Comparison of ENCODE assay signal across 27 mouse cellular contexts in genomic region chr5:14138725-14139124, GRCm38 (mm10).
"Had no signal": no experiment of that assay in that cellular context is flagged by ENCODE, and none has a peak within 500 bp of the region (broad histone marks: within the 10 kb centered on the region; RNA-seq: fewer than 3 reads in every experiment).

No protein-coding gene starts in this region.

- ATAC-seq: forebrain, embryonic 13.5 days; forebrain, embryonic 15.5 days; forebrain, embryonic 16.5 days; forebrain, postnatal 0 days had no signal

- H3K36me3 ChIP-seq: embryonic facial prominence, embryonic 10.5 days; embryonic facial prominence, embryonic 12.5 days; embryonic facial prominence, embryonic 13.5 days; embryonic facial prominence, embryonic 15.5 days; forebrain, embryonic 15.5 days; heart, embryonic 10.5 days had no signal

- H3K4me1 ChIP-seq: embryonic facial prominence, embryonic 10.5 days; embryonic facial prominence, embryonic 12.5 days; embryonic facial prominence, embryonic 13.5 days; embryonic facial prominence, embryonic 15.5 days; heart, embryonic 10.5 days had no signal

- DNase-seq: cerebellum, adult 8-10 months; cerebellum, adult 9-10 months; cerebellum, adult 9-11 months; cerebellum, postnatal 10 days; cerebellum, postnatal 14 days; cerebellum, postnatal 25 days; cerebellum, postnatal 36 days; embryo, embryonic 11 days; forebrain, postnatal 0 days; gastrocnemius, adult 2 months; gastrocnemius, postnatal 10 days; gastrocnemius, postnatal 14 days; gastrocnemius, postnatal 25 days; gastrocnemius, postnatal 36 days; heart, adult 11 months; heart, adult 18-20 months; heart, adult 2 months had no signal

- H3K27me3 ChIP-seq: embryonic facial prominence, embryonic 12.5 days; embryonic facial prominence, embryonic 13.5 days; embryonic facial prominence, embryonic 15.5 days; forebrain, embryonic 13.5 days; forebrain, embryonic 15.5 days had no signal

- H3K4me2 ChIP-seq: embryonic facial prominence, embryonic 12.5 days; embryonic facial prominence, embryonic 13.5 days; embryonic facial prominence, embryonic 15.5 days; forebrain, embryonic 13.5 days; forebrain, embryonic 15.5 days; heart, embryonic 11.5 days had no signal

- H3K9ac ChIP-seq: embryonic facial prominence, embryonic 12.5 days; embryonic facial prominence, embryonic 13.5 days; embryonic facial prominence, embryonic 15.5 days; forebrain, embryonic 13.5 days; forebrain, embryonic 15.5 days; forebrain, postnatal 0 days had no signal

- H3K27ac ChIP-seq: embryonic facial prominence, embryonic 10.5 days; embryonic facial prominence, embryonic 12.5 days; embryonic facial prominence, embryonic 13.5 days; embryonic facial prominence, embryonic 15.5 days; forebrain, embryonic 13.5 days; forebrain, embryonic 15.5 days; gastrocnemius, adult 2 months; heart, adult 2 months; heart, embryonic 10.5 days had no signal

- H3K9me3 ChIP-seq: embryonic facial prominence, embryonic 10.5 days; embryonic facial prominence, embryonic 12.5 days; embryonic facial prominence, embryonic 13.5 days; embryonic facial prominence, embryonic 15.5 days; forebrain, embryonic 13.5 days; forebrain, embryonic 15.5 days; heart, embryonic 10.5 days had no signal

- H3K4me3 ChIP-seq: embryonic facial prominence, embryonic 10.5 days; embryonic facial prominence, embryonic 12.5 days; embryonic facial prominence, embryonic 13.5 days; embryonic facial prominence, embryonic 15.5 days; erythroblast, embryonic 14.5 days; forebrain, embryonic 13.5 days; forebrain, embryonic 15.5 days; gastrocnemius, adult 2 months; heart, adult 2 months; heart, embryonic 10.5 days had no signal
